Mouse (Mus musculus) midbrain, postnatal 0 days (tissue): ENCODE data around the gene Sostdc1. TPM values are rescaled to one million over a fixed set of nuclear protein-coding genes. Genes with fewer than 3 reads are reported as not detected.

Source experiments
- ATAC-seq: fragments of 200-750 bp; cut with Nextera tagmentation; 2 replicates; pipeline ENCODE4 v1.8.0; 2017; ENCODE audit warnings: moderate number of reproducible peaks, mild to moderate bottlenecking, moderate TSS enrichment, moderate library complexity; ENCODE audit not compliant: low FRiP score
- DNase-seq: peaks from one replicate; pipeline ENCODE4 v3.0.0-alpha.2; 2015; ENCODE audit warnings: low spot score
- H3K27ac ChIP-seq: fragments of 300-500 bp; sonication (generic); 2 replicates; pipeline ENCODE4 v1.5.1; 2014; ENCODE audit warnings: low read depth, mild to moderate bottlenecking, low read length, mixed read lengths
- H3K27me3 ChIP-seq: fragments of 300-500 bp; sonication (generic); 2 replicates; pipeline ENCODE4 v1.6.1; 2014; ENCODE audit warnings: low read length, control low read depth, mixed read lengths; ENCODE audit not compliant: insufficient read depth
- H3K36me3 ChIP-seq: fragments of 300-500 bp; sonication (generic); 2 replicates; pipeline ENCODE4 v1.6.1; 2014; ENCODE audit warnings: low read length, control low read depth, mixed read lengths; ENCODE audit not compliant: insufficient read depth
- H3K4me1 ChIP-seq: fragments of 300-500 bp; sonication (generic); 2 replicates; pipeline ENCODE4 v1.6.1; 2014; ENCODE audit warnings: mild to moderate bottlenecking, control low read depth, antibody characterized with exemption, low read length, mixed read lengths; ENCODE audit not compliant: insufficient read depth
- H3K4me2 ChIP-seq: fragments of 300-500 bp; sonication (generic); 2 replicates; pipeline ENCODE4 v1.6.1; 2014; ENCODE audit warnings: low read depth, mild to moderate bottlenecking, low read length, mixed read lengths; ENCODE audit not compliant: poor library complexity, severe bottlenecking
- H3K4me3 ChIP-seq: fragments of 300-500 bp; sonication (generic); 2 replicates; pipeline ENCODE4 v1.5.1; 2014; ENCODE audit warnings: low read depth, mild to moderate bottlenecking, low read length, moderate library complexity
- H3K9ac ChIP-seq: fragments of 300-500 bp; sonication (generic); replicated peaks from 2 replicates; pipeline ENCODE4 v1.6.1; 2014; ENCODE audit warnings: mild to moderate bottlenecking, low read length, moderate library complexity, mixed read lengths; ENCODE audit not compliant: poor library complexity, severe bottlenecking
- H3K9me3 ChIP-seq: fragments of 300-500 bp; sonication (generic); 2 replicates; pipeline ENCODE4 v1.6.1; 2016; ENCODE audit warnings: low read length, control low read depth
- CTCF ChIP-seq: IDR thresholded peaks from 2 replicates; pipeline ENCODE4 v1.5.1; 2016; ENCODE audit warnings: antibody characterized with exemption, mild to moderate bottlenecking
- WGBS: fragments of 180-500 bp; shearing (Covaris S2); extraction: QIAGEN DNeasy Blood & Tissue Kit; methylation state at CpG from one replicate; pipeline ENCODE4 v1.1.7; 2014; 5-methylcytosine and 5-hydroxymethylcytosine counted together
- polyA plus RNA-seq: library from polyadenylated mRNA; unstranded; fragments of >200 nt; fragmentation: Nextera tagmentation; extraction: Ambion mirVana; gene quantifications from 2 replicates; pipeline ENCODE4 v1.2.1, GENCODE M21; 2015
- total RNA-seq: library from RNA; depleted of rRNA; stranded (reverse); fragments of >200 nt; gene quantifications from 2 replicates; pipeline ENCODE4 v1.2.3, GENCODE M21; 2014; rRNA removed

The Sostdc1 gene
- total RNA-seq (4.7 and 10.4 TPM in 2 replicates), polyA plus RNA-seq (6.0 and 6.7 TPM in 2 replicates)

- Histone ChIP-seq H3K27me3 (no peaks in the 10 kb centered on the region; the same call in 1 of the 2 replicates), H3K9me3 (no peaks in the 10 kb centered on the region), H3K4me3 (peak within 1 kb of the TSS; percentile 24), H3K27ac (no peak within 1 kb of the TSS), H3K4me1 (no peaks in the 10 kb centered on the region), H3K36me3 (no peaks in the 10 kb centered on the region), H3K9ac (no peak within 1 kb of the TSS), H3K4me2 (peak within 1 kb of the TSS; percentile 41)
- peak; percentile 18 for DNase-seq
- no peak for ATAC-seq
- 11% methylated on average over 7 of the region's 7 CpGs for WGBS
- TF ChIP-seq CTCF = no peak
These were observed at the start of gene Sostdc1 for GRCm38 (mm10) chr12:36313916-36314315. Sostdc1 (plus strand) TSS chr12:36314139.

- Histone ChIP-seq H3K27me3 (no peaks in the 10 kb centered on the region), H3K4me3 (no peak overlapping the region), H3K4me1 (no peaks in the 10 kb centered on the region), H3K4me2 (no peak overlapping the region), H3K9ac (no peak overlapping the region), H3K36me3 (no peaks in the 10 kb centered on the region), H3K9me3 (no peaks in the 10 kb centered on the region), H3K27ac (no peak overlapping the region)
- no peak for ATAC-seq
- TF ChIP-seq CTCF = no peak
- WGBS = 93% methylated on average over 8 of the region's 8 CpGs
- no peak for DNase-seq
These were observed 46.2 kb upstream of the Sostdc1 start for GRCm38 (mm10) chr12:36267670-36268246.

- peak; percentile 33 for DNase-seq
- no peak for ATAC-seq
- H3K4me2 ChIP-seq = no peak overlapping the region
- no peaks in the 10 kb centered on the region for H3K27me3 ChIP-seq
- no peaks in the 10 kb centered on the region for H3K4me1 ChIP-seq
- H3K9ac ChIP-seq = no peak overlapping the region
- no peaks in the 10 kb centered on the region for H3K9me3 ChIP-seq
- WGBS = 75% methylated on average over 3 of the region's 3 CpGs
- no peak for TF ChIP-seq CTCF
- no peak overlapping the region for H3K27ac ChIP-seq
- no peak overlapping the region for H3K4me3 ChIP-seq
- H3K36me3 ChIP-seq = no peaks in the 10 kb centered on the region
These were observed 39.1 kb upstream of the Sostdc1 start for GRCm38 (mm10) chr12:36274823-36275222.

GRCm38 (mm10) chr12:36289634-36290033 lies 24.3 kb upstream of the Sostdc1 start:
- H3K4me3 ChIP-seq = no peak overlapping the region
- H3K9ac ChIP-seq = no peak overlapping the region
- ATAC-seq (peak; percentile 69; the same call in 1 of the 2 replicates), DNase-seq (peak; percentile 50)
- no peaks in the 10 kb centered on the region for H3K36me3 ChIP-seq
- WGBS = 87% methylated on average over 8 of the region's 8 CpGs
- no peaks in the 10 kb centered on the region for H3K4me1 ChIP-seq
- no peak for TF ChIP-seq CTCF
- no peaks in the 10 kb centered on the region for H3K9me3 ChIP-seq
- no peaks in the 10 kb centered on the region for H3K27me3 ChIP-seq
- H3K4me2 ChIP-seq = no peak overlapping the region
- H3K27ac ChIP-seq = no peak overlapping the region

- H3K27me3 ChIP-seq = no peaks in the 10 kb centered on the region
- ATAC-seq (no peak), DNase-seq (no peak)
- no peak overlapping the region for H3K9ac ChIP-seq
- no peaks in the 10 kb centered on the region for H3K4me1 ChIP-seq
- no peaks in the 10 kb centered on the region for H3K9me3 ChIP-seq
- TF ChIP-seq CTCF = no peak
- no peak overlapping the region for H3K4me2 ChIP-seq
- H3K27ac ChIP-seq = no peak overlapping the region
- 76% methylated on average over 4 of the region's 4 CpGs for WGBS
- no peaks in the 10 kb centered on the region for H3K36me3 ChIP-seq
- no peak overlapping the region for H3K4me3 ChIP-seq
These were observed 23.5 kb upstream of the Sostdc1 start for GRCm38 (mm10) chr12:36290465-36290864.

DNA sequence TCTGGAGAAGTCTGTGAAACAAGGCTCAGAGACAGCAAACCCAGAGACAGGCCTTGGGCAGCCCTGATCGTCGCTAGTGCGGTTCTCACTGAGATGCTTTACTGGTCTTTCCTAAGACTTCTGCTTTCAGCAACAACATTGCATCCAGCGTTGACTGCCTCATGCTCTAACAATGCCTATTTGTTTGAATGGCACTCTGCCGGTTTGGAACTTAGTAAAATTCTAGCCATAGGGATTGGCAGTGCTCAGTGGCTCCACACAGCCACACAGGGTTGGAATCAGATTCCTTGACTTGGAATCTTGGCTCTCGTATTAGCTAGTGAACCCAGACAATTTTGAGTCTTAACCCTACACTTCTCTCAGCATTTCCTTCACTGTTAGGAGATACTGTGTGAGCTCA lies 22.6 kb upstream of the Sostdc1 start:
- H3K4me2 ChIP-seq = no peak overlapping the region
- no peaks in the 10 kb centered on the region for H3K4me1 ChIP-seq
- WGBS = 81% methylated on average over 6 of the region's 6 CpGs
- TF ChIP-seq CTCF = no peak
- H3K9me3 ChIP-seq = no peaks in the 10 kb centered on the region
- H3K36me3 ChIP-seq = no peaks in the 10 kb centered on the region
- DNase-seq (no peak), ATAC-seq (no peak)
- no peak overlapping the region for H3K4me3 ChIP-seq
- H3K27me3 ChIP-seq = no peaks in the 10 kb centered on the region
- no peak overlapping the region for H3K27ac ChIP-seq
- no peak overlapping the region for H3K9ac ChIP-seq
